Mouse (Mus musculus) intestine, embryonic 14.5 days (tissue): ENCODE data around the gene Gm38431. TPM values are rescaled to one million over a fixed set of nuclear protein-coding genes. Genes with fewer than 3 reads are reported as not detected.
A peak's percentile ranks its signal among the peaks of the same experiment; 100 is the strongest.

Experiments
- ATAC-seq: fragments of 200-750 bp; cut with Nextera tagmentation; replicated peaks from 2 replicates; pipeline ENCODE4 v1.8.0; 2017; ENCODE audit warnings: low read depth, moderate number of reproducible peaks, moderate TSS enrichment, moderate library complexity; ENCODE audit not compliant: low FRiP score, low TSS enrichment
- DNase-seq: peaks from one replicate; pipeline ENCODE4 v3.0.0-alpha.2; 2018; ENCODE audit warnings: low spot score
- H3K27ac ChIP-seq: fragments of 300-500 bp; sonication (generic); 2 replicates; pipeline ENCODE4 v1.5.1; 2014; ENCODE audit warnings: low read depth, mild to moderate bottlenecking, control low read depth
- H3K27me3 ChIP-seq: fragments of 300-500 bp; sonication (generic); replicated peaks from 2 replicates; pipeline ENCODE4 v1.6.1; 2014; ENCODE audit warnings: low read length, control low read depth; ENCODE audit not compliant: control insufficient read depth, insufficient read depth
- H3K36me3 ChIP-seq: fragments of 300-500 bp; sonication (generic); 2 replicates; pipeline ENCODE4 v1.6.1; 2014; ENCODE audit warnings: low read length, control low read depth; ENCODE audit not compliant: control insufficient read depth, insufficient read depth
- H3K4me1 ChIP-seq: fragments of 300-500 bp; sonication (generic); replicated peaks from 2 replicates; pipeline ENCODE4 v1.6.1; 2014; ENCODE audit warnings: low read length, control low read depth, mixed read lengths; ENCODE audit not compliant: control insufficient read depth, insufficient read depth
- H3K4me2 ChIP-seq: fragments of 300-500 bp; sonication (generic); 2 replicates; pipeline ENCODE4 v1.6.1; 2014; ENCODE audit warnings: low read length
- H3K4me3 ChIP-seq: fragments of 300-500 bp; sonication (generic); 2 replicates; pipeline ENCODE4 v1.5.1; 2014; ENCODE audit warnings: low read depth, low read length, control low read depth, mixed read lengths
- H3K9ac ChIP-seq: fragments of 300-500 bp; sonication (generic); 2 replicates; pipeline ENCODE4 v1.6.1; 2014; ENCODE audit warnings: mild to moderate bottlenecking, low read length
- H3K9me3 ChIP-seq: fragments of 300-500 bp; sonication (generic); 2 replicates; pipeline ENCODE4 v1.6.1; 2016; ENCODE audit warnings: low read length, control low read depth; ENCODE audit not compliant: control insufficient read depth
- WGBS: fragments of 180-500 bp; shearing (Covaris S2); extraction: QIAGEN DNeasy Blood & Tissue Kit; methylation state at CpG from one replicate; pipeline ENCODE4 v1.1.7; 2014; 5-methylcytosine and 5-hydroxymethylcytosine counted together
- polyA plus RNA-seq: library from polyadenylated mRNA; unstranded; fragments of >200 nt; fragmentation: Nextera tagmentation; extraction: Ambion mirVana; gene quantifications from 2 replicates; pipeline ENCODE4 v1.2.1, GENCODE M21; 2014

Gm38431 gene
- polyA plus RNA-seq, 1 experiment from 2014 or later = 3.7 TPM

- no peaks in the 10 kb centered on the region for H3K9me3 ChIP-seq
- no peak overlapping the region for H3K27ac ChIP-seq
- H3K4me2 ChIP-seq = no peak overlapping the region
- WGBS = 80% methylated on average over 12 of the region's 12 CpGs
- no peaks in the 10 kb centered on the region for H3K4me1 ChIP-seq
- no peaks in the 10 kb centered on the region for H3K27me3 ChIP-seq
- no peak overlapping the region for H3K4me3 ChIP-seq
- no peaks in the 10 kb centered on the region for H3K36me3 ChIP-seq
- DNase-seq = no peak
- no peak overlapping the region for H3K9ac ChIP-seq
- ATAC-seq = no peak
Observed at GRCm38 (mm10) chr9:21132102-21132775, 40.4 kb upstream of the Gm38431 start.

GRCm38 (mm10) chr9:21131059-21131956 lies 39.5 kb upstream of the Gm38431 start, which contains the start of gene Tyk2:
TSS of gene Tyk2 (minus strand) at chr9:21131243.
- H3K4me1 ChIP-seq = no peaks in the 10 kb centered on the region
- H3K4me2 ChIP-seq = peak within 1 kb of the TSS; percentile 67
- peak; percentile 88 for DNase-seq
- H3K4me3 ChIP-seq = peak within 1 kb of the TSS; percentile 68
- WGBS = 6% methylated on average over 37 of the region's 37 CpGs
- no peaks in the 10 kb centered on the region for H3K27me3 ChIP-seq
- peak within 1 kb of the TSS; percentile 29; the same call in 1 of the 2 replicates for H3K27ac ChIP-seq
- peaks cover 8% of the 10 kb centered on the region; the same call in 1 of the 2 replicates for H3K36me3 ChIP-seq
- peak; percentile 95 for ATAC-seq
- no peaks in the 10 kb centered on the region for H3K9me3 ChIP-seq
- H3K9ac ChIP-seq = peak within 1 kb of the TSS; percentile 62

- Histone ChIP-seq H3K36me3 (peaks cover 16% of the 10 kb centered on the region; the same call in 1 of the 2 replicates), H3K27ac (no peak overlapping the region), H3K9me3 (no peaks in the 10 kb centered on the region), H3K4me2 (no peak overlapping the region), H3K4me1 (no peaks in the 10 kb centered on the region), H3K4me3 (no peak overlapping the region), H3K27me3 (no peaks in the 10 kb centered on the region), H3K9ac (no peak overlapping the region)
- WGBS = 75% methylated on average over 2 of the region's 2 CpGs
- no peak for ATAC-seq
- no peak for DNase-seq
Observed at GRCm38 (mm10) chr9:21126259-21126627, 34.4 kb upstream of the Gm38431 start.

DNA sequence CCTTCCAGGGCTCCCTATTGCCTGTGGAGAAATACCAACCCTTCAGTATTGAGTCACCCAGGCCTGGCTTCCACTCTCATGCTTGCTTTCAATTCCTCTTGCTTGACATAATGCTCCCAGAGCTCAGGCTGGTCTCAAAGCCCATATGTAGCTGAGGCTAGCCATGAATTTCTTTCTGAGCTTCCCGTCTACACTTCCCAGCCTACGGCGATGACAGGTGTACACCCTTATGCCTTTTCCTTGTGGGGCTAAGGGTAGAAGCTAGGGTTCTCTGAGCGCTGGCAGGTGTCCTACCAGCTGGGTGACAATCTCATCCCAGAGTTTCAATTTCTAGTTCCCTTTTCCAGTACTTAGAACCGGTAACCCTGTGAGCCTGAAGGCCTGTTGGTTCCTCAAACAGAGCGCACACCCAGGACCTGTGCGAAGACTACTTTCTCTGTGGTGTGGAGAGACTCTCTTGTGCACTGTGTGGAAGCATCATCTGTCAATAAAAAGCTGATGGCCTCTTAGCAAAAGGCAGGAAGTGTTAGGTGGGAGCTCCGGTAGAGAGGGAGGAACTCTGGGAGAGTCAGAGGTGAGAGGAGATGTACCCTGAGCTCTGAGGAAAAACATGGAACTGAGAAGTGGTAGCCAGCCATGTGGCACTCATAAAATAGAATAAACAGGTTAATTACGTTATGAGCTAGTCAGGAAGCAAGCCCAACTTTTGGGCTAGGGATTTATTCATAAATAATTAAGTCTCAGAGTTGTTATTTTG lies 33.9 kb upstream of the Gm38431 start:
- DNase-seq (no peak), ATAC-seq (no peak)
- WGBS = 85% methylated on average over 9 of the region's 9 CpGs
- Histone ChIP-seq H3K4me3 (no peak overlapping the region), H3K9ac (no peak overlapping the region), H3K4me1 (no peaks in the 10 kb centered on the region), H3K9me3 (no peaks in the 10 kb centered on the region), H3K27ac (no peak overlapping the region), H3K27me3 (no peaks in the 10 kb centered on the region), H3K36me3 (peaks cover 16% of the 10 kb centered on the region; the same call in 1 of the 2 replicates), H3K4me2 (no peak overlapping the region)

GRCm38 (mm10) chr9:21124837-21125236 lies 33.0 kb upstream of the Gm38431 start:
- DNase-seq (no peak), ATAC-seq (no peak)
- WGBS = 81% methylated on average over 5 of the region's 5 CpGs
- H3K27ac ChIP-seq = no peak overlapping the region
- no peak overlapping the region for H3K4me3 ChIP-seq
- no peak overlapping the region for H3K4me2 ChIP-seq
- peaks cover 20% of the 10 kb centered on the region; the same call in 1 of the 2 replicates for H3K36me3 ChIP-seq
- no peaks in the 10 kb centered on the region for H3K4me1 ChIP-seq
- no peaks in the 10 kb centered on the region for H3K9me3 ChIP-seq
- no peak overlapping the region for H3K9ac ChIP-seq
- H3K27me3 ChIP-seq = no peaks in the 10 kb centered on the region

- Histone ChIP-seq H3K9ac (no peak overlapping the region), H3K4me3 (no peak overlapping the region), H3K4me2 (no peak overlapping the region), H3K9me3 (no peaks in the 10 kb centered on the region), H3K27ac (no peak overlapping the region), H3K36me3 (0 out of 2 replicates have a peak, but pooled peaks cover 14% of the 10 kb centered on the region), H3K4me1 (no peaks in the 10 kb centered on the region), H3K27me3 (no peaks in the 10 kb centered on the region)
- WGBS = 87% methylated on average over 16 of the region's 16 CpGs
- DNase-seq = no peak
- ATAC-seq = no peak
Observed at GRCm38 (mm10) chr9:21121483-21121882, 29.7 kb upstream of the Gm38431 start.

DNA sequence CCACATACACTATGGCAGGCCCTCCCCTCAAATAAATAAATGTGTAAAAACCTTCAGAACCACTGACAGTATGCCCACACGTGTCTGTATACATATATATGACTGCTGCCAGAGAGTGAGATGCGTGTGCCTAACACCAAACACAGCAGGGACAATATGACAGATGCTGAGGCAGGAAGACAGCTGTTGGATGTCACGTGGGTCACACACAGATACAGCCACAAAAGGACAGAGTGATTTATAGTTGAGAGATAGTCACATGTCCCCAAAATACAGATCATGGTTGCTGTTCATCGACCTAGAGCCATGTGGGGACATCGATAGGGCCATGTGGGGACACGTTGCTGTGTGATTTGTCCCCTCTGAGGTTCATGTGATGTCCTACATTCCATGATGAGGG lies 25.3 kb upstream of the Gm38431 start:
- Histone ChIP-seq H3K27me3 (no peaks in the 10 kb centered on the region), H3K27ac (no peak overlapping the region), H3K4me2 (no peak overlapping the region), H3K36me3 (0 out of 2 replicates have a peak, but pooled peaks cover 5% of the 10 kb centered on the region), H3K4me1 (no peaks in the 10 kb centered on the region), H3K9me3 (no peaks in the 10 kb centered on the region), H3K4me3 (no peak overlapping the region), H3K9ac (no peak overlapping the region)
- ATAC-seq (no peak), DNase-seq (no peak)
- WGBS = 75% methylated on average over 6 of the region's 6 CpGs

- no peak overlapping the region for H3K9ac ChIP-seq
- ATAC-seq (no peak), DNase-seq (no peak)
- H3K36me3 ChIP-seq = 0 out of 2 replicates have a peak, but pooled peaks cover 2% of the 10 kb centered on the region
- H3K27me3 ChIP-seq = no peaks in the 10 kb centered on the region
- H3K4me1 ChIP-seq = no peaks in the 10 kb centered on the region
- WGBS = 91% methylated on average over 8 of the region's 8 CpGs
- H3K27ac ChIP-seq = no peak overlapping the region
- no peak overlapping the region for H3K4me2 ChIP-seq
- no peak overlapping the region for H3K4me3 ChIP-seq
- no peaks in the 10 kb centered on the region for H3K9me3 ChIP-seq
Observed at GRCm38 (mm10) chr9:21115105-21115504, 23.3 kb upstream of the Gm38431 start.
